17 mouse cellular contexts compared by ENCODE assay signal in genomic region chr1:119519286-119519685, GRCm38 (mm10).
"Had no signal": no experiment of that assay in that cellular context is flagged by ENCODE, and none has a peak within 500 bp of the region (broad histone marks: within the 10 kb centered on the region; RNA-seq: fewer than 3 reads in every experiment).

No protein-coding gene starts in this region.

- H3K4me1 ChIP-seq: limb, embryonic 10.5 days; midbrain, embryonic 15.5 days had no signal

- H3K9ac ChIP-seq: kidney, embryonic 15.5 days; limb, embryonic 13.5 days; liver, embryonic 13.5 days; lung, embryonic 14.5 days; midbrain, embryonic 12.5 days; midbrain, embryonic 15.5 days; neural tube, embryonic 13.5 days had no signal

- H3K9me3 ChIP-seq: kidney, embryonic 15.5 days; limb, embryonic 10.5 days; limb, embryonic 13.5 days; liver, embryonic 13.5 days; midbrain, embryonic 12.5 days; midbrain, embryonic 15.5 days; neural tube, embryonic 13.5 days had no signal

- H3K4me2 ChIP-seq: kidney, embryonic 15.5 days; limb, embryonic 13.5 days; liver, embryonic 13.5 days; lung, embryonic 14.5 days; midbrain, embryonic 12.5 days; midbrain, embryonic 15.5 days; neural tube, embryonic 13.5 days had no signal

- DNase-seq: kidney, adult 8-10 months; kidney, postnatal 10 days; kidney, postnatal 4 days; liver; liver, embryonic 13.5 days; lung, embryonic 14.5 days; lung, postnatal 10 days; lung, postnatal 4 days; thymus, adult 2 months had no signal

- H3K27ac ChIP-seq: kidney, embryonic 15.5 days; limb, embryonic 10.5 days; limb, embryonic 13.5 days; liver, embryonic 13.5 days; midbrain, embryonic 12.5 days; midbrain, embryonic 15.5 days; neural tube, embryonic 13.5 days had no signal

- H3K36me3 ChIP-seq: kidney, embryonic 15.5 days; limb, embryonic 10.5 days; limb, embryonic 13.5 days; liver, embryonic 13.5 days; midbrain, embryonic 12.5 days; midbrain, embryonic 15.5 days; neural tube, embryonic 13.5 days had no signal

- H3K4me3 ChIP-seq: kidney, embryonic 15.5 days; limb, embryonic 10.5 days; limb, embryonic 13.5 days; liver, embryonic 13.5 days; midbrain, embryonic 12.5 days; midbrain, embryonic 15.5 days; myocyte; neural tube, embryonic 13.5 days had no signal

- ATAC-seq: inflammation-experienced regulatory T-cells, adult 6 months; midbrain, embryonic 15.5 days had no signal

- H3K27me3 ChIP-seq: kidney, embryonic 15.5 days; limb, embryonic 13.5 days; liver, embryonic 13.5 days; midbrain, embryonic 12.5 days; midbrain, embryonic 15.5 days; neural tube, embryonic 13.5 days had no signal
